Mouse (Mus musculus) Muller cell, postnatal 12 days (primary cell): ENCODE measurements around the gene Tnik.
A peak's percentile ranks its signal among the peaks of the same experiment; 100 is the strongest.

Experiments
- DNase-seq: peaks from one replicate; pipeline ENCODE4 v3.0.0-alpha.2; 2015; ENCODE audit errors: inconsistent ontology term

Tnik gene

GRCm38 (mm10) chr3:28547965-28548730, 285.1 kb downstream of the Tnik start:
- DNase-seq = no peak

DNA sequence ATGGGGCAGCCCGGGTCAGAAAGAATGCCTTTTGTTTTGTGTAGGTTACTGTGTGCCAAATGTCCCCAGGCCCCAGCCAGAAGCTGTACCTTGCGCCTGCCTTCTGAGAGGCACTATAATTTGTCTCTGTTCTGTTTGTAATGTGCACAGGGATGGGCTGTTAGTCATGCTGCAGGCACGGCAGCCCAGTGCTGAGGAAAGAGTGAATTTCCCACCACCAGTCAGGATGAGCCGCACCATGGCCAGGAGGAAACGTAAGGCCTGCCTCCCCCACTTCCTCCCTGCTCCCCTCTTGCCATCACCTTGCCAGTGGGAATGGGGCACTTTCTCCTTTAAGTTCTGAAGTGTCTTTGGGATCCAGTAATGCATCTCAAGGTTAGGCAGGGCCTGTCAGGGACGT, 286.4 kb downstream of the Tnik start:
- DNase-seq = peak; percentile 64

GRCm38 (mm10) chr3:28550497-28551093, 287.6 kb downstream of the Tnik start:
- no peak for DNase-seq

DNA sequence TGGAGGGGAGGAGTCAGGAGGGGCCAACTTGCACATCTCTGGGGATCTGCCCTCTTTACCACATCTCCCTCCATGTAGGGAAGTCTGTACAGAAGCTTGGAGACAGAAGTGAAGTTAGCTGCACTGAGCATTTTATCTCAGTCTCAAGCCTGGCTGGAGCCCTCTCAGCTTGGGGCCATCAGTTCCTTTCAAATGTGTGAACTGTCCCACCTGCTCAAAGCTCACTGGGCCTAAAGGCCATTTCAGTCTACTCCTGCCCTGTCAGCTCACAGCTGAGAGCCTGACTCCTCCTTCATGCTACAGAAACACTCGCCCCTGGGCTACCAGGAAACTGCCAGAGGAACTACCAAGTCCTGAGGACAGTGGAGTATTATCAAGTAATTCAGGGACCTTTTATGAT, 288.7 kb downstream of the Tnik start:
- no peak for DNase-seq

GRCm38 (mm10) chr3:28554934-28555333, 291.9 kb downstream of the Tnik start:
- peak; percentile 89 for DNase-seq

GRCm38 (mm10) chr3:28555795-28556570, 293.0 kb downstream of the Tnik start:
- peak; percentile 38 for DNase-seq

DNA sequence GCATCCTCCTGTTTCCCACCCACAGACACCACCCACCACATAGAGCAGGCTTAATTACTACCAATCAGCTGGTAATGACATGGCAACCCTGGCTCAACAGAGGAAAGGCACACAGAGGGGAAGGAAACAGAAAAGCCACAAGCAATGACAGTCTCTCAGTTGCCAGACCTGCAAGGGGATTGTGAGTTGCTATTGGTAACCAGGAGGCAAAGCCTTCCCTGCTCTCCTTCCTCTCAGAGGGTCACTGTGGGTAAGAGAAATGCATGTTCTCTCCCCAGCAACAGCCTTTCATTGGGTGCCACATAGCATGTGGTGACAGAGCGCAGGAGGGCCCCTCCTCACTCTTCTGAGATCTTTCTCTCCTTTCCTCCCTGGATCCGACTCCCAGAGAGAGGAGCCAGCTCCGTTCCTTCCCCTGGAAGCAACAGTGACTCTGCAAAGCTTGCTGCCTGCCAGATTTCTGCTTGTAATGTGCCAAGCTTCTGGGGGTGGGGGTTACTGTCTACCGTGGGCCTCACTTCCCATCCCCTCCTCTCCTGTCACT, 295.4 kb downstream of the Tnik start:
- peak; percentile 59 for DNase-seq

DNA sequence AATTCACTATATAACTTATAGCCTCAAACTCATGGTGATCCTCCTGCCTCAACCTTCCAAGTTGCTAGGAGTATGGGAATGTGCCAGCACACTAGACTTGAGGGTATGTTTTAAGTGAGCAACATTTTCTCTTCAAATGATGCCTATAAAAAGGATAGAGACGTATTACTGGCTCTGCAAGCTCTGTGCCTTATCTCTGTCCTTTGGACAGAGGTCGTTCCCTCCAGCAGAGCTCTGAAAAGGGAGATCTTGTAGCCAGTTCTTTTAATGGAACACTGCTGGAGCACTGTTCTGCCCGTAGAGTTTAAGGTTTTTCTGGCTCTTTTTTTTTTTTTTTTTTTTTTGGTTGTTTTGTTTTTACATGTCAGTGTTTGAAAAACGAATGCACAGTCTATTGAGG, 298.4 kb downstream of the Tnik start:
- no peak for DNase-seq

DNA sequence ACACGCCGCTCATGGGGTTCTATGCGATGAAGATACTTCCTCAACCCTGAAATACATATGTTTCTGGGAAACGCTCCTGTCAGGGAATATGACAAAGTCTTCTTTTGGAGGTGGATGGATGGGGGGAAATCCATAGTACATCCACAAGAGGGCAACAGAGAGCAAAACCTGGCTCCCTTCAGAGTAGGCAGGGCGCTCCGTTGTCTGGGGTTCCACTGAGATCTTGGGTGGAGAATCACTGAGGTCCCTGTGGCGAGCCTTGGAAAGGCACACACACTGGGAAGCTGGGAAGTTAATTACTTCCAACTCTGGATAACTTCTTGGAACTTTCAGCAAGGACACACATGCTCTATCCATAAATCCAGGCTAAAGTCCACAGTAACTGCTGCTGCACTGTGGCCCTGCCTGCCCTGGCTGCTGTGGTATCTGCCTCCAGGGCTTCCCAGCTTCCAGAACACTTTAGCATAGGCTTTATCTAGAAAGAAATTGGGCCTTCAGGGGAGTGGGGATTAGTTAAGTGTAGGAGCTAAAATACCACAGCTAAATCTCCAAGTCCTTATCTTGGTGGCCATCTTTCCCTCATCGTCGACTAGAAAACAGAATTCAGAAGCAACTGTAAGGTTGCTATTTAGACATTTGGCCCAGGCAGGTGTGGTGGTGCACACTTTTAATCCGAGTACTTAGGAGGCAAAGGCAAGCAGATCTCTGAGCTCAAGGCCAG, 299.8 kb downstream of the Tnik start:
- DNase-seq = no peak

DNA sequence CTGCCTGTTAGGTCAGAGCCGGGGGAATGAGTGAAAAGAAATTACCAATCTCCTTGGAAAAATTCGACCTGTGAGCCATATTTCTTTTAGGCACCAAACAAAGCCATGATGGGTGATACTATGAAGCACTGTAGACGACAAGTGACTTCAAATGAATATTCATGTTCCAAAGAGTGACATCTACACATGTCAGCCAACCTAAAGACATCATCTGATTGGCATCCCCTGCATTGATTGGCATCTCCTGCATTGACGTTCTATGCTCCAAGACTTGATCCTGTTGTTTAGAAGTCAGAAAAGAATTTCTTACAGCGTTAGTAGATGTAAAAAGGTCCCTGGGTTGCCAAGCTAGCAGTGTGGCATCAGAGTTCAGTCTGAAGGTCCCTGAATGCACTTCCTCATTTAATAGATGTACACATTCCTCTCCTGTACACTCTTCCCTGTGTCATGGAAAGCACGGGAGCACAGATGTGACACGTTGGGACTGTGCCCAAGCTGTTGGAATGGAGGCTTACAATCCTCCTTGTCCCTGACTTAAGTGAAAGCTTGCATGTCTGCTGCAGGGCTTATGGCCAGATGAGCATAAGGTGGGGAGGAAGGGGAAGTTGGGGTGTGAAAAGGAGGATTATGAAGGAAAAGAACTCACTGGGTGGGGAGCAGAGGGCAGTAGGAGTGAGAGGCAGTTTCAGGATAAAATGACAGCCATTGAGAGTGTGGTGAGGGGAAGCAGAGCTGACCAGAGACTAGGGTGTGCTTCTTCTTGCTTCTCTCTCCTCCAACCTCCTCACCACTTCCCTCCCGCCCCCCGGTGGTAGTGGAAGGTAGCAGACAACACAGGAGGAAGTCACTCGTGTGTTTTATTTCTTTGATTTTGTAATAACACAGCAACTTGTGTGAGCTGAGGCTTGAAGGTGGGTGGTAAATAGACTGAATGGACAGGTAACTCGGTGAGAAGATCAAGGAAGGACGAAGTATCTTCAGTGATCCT, 301.6 kb downstream of the Tnik start:
- DNase-seq = no peak

DNA sequence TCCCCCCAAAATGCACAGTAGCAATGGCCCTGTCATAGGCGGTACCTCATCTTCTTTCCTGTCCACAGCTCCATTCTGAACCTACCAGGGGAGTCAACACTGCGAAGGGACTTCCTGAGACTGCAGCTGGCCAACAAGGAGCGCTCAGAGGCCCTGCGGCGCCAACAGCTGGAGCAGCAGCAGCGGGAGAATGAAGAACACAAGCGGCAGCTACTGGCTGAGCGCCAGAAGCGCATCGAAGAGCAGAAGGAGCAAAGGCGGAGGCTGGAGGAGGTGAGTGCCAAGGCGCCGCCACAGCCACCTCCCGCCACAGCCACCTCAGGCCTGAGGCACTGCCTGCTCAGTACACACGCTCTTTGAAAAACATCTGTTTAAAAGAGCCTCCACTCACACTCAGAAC, 314.3 kb downstream of the Tnik start:
- DNase-seq = no peak

GRCm38 (mm10) chr3:28578950-28579615, 316.1 kb downstream of the Tnik start:
- DNase-seq = no peak

GRCm38 (mm10) chr3:28585750-28586465, 322.9 kb downstream of the Tnik start:
- DNase-seq = no peak

- DNase-seq = peak; percentile 20
These were observed 324.8 kb downstream of the Tnik start for GRCm38 (mm10) chr3:28587808-28588207.

GRCm38 (mm10) chr3:28591345-28591744, 328.3 kb downstream of the Tnik start:
- no peak for DNase-seq

DNA sequence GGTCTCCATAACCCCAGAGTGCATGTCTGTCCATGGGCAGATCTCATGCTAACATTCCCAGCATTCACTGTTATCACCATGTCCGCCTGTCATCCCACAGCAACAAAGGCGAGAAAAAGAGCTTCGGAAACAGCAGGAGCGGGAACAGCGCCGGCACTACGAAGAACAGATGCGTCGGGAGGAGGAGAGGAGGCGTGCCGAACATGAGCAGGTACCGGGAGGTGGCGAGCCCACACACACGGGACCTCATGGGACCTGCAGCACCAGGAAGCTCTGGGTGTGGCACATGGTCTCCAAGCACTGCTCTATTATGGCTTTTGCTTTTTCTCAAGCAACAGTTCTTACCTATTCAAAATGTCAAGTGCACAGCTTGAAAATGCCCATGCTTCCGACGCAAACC, 330.9 kb downstream of the Tnik start:
- no peak for DNase-seq

DNA sequence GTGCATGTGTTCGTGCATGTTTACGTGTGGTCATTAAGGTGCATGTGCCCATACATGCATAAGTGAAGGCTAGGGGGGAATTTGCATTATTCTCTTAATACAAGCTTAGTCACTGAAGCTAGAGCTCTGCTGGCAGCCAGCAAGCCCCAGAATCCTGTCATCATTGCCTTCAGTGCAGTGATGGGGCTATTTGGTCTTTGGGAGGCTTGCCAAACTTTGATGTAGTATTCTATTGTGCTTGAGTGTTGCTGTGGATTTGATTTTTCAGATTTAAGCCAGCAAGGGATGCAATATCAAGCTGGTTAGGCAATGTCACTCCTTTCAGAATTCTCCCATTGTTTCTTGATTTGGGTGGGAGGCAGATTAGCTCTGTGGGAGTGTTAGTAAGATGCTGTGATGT, 336.5 kb downstream of the Tnik start:
- DNase-seq = peak; percentile 81

GRCm38 (mm10) chr3:28606741-28607140, 343.7 kb downstream of the Tnik start:
- DNase-seq = no peak

GRCm38 (mm10) chr3:28612330-28612729, 349.3 kb downstream of the Tnik start:
- DNase-seq = no peak
